Mouse (Mus musculus): Measurements from ENCODE around the gene Gm21680.
"Not testable (repeated sequence)": the region's sequence is repeated elsewhere in the genome, so short reads cannot be mapped to it uniquely, and the experiment has no call there.

The Gm21680 gene

GRCm38 (mm10) chr5:25972563-25972962 is at the start of gene Gm21680:
Gm21680 (minus strand) TSS chr5:25972663.
- not testable (repeated sequence) for DNase-seq (ENCODE audit: low spot score in 2 of 2)

GRCm38 (mm10) chr5:26007697-26008096 is 35.2 kb upstream of the Gm21680 start:
- DNase-seq (ENCODE audit: low spot score in 2 of 2), result not testable (repeated sequence)

DNA sequence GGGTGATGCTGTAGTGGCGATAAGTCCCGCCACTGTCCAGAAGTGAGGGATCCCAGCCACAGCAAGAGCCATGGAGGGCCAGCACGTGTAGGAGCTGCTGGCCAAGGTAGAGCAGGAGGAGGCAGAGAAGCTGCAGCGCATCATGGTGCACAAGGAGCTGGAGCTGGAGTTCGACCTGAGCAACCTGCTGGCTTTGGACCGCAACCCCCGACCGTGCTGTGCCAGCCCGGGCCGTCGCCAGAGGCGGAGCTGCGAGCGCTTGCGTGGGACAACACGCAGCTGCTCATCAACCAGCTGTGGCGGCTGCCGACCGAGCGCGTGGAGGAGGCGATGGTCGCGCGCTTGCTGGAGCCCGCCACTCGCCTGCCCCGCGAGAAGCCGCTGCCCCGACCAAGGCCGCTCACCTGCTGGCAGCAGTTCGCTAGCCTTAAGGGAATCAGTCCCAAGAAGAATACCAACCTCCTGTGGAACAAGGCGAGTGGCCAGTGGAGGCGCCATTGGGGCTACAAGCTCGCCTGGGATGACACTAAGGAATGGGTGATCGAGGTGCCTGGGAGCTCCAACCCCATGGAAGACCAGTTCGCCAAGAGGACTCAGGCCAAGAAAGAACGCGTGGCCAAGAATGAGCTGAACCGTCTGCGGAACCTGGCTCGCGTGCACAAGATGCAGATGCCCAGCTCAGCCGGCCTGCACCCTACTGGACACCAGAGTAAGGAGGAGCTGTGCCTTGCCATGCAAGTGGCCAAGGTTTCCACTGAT is 34.7 kb upstream of the Gm21680 start:
- peak in 1 of 2 experiments; percentile 14 for DNase-seq (ENCODE audit: low spot score in 2 of 2)

- DNase-seq (ENCODE audit: low spot score in 2 of 2), result not testable (repeated sequence)
These were observed 32.2 kb upstream of the Gm21680 start, which contains the start of gene Gm1979 for GRCm38 (mm10) chr5:26004698-26005097. Gm1979 (minus strand) TSS chr5:26004798.

- DNase-seq (ENCODE audit: low spot score in 2 of 2), result not testable (repeated sequence)
These were observed 16.1 kb upstream of the Gm21680 start, which contains the start of gene Gm21698 for GRCm38 (mm10) chr5:25988550-25988949. Gm21698 (minus strand) TSS chr5:25988650.

- not testable (repeated sequence) for DNase-seq (ENCODE audit: low spot score in 2 of 2)
These were observed 15.4 kb downstream of the Gm21680 start for GRCm38 (mm10) chr5:25957050-25957449.

GRCm38 (mm10) chr5:25956611-25957010 is 15.9 kb downstream of the Gm21680 start:
- not testable (repeated sequence) for DNase-seq (ENCODE audit: low spot score in 2 of 2)

DNA sequence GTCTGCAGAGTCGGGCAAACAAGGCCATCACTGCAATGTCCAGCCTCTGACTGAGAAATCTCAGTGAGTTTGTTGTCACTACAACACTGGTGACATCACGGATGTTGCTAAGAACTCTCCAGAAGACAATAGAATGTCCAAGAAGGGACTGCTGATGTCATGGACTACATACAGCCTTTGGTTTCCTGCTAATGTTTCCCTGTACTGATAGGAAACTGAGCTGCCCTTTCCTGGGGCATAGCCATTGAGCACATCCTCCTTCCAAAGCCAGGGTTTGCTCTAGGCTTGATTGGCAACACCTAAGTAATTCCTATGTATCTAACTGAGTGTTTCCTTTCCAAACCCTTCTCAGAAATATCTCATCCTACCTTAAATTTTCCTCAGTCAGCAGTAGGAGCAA is 18.1 kb downstream of the Gm21680 start, which contains the start of gene Gm21671:
TSS of gene Gm21671 (minus strand) at position 101 of the 400 bp plus-strand sequence.
- DNase-seq (ENCODE audit: low spot score in 2 of 2), result not testable (repeated sequence)

DNA sequence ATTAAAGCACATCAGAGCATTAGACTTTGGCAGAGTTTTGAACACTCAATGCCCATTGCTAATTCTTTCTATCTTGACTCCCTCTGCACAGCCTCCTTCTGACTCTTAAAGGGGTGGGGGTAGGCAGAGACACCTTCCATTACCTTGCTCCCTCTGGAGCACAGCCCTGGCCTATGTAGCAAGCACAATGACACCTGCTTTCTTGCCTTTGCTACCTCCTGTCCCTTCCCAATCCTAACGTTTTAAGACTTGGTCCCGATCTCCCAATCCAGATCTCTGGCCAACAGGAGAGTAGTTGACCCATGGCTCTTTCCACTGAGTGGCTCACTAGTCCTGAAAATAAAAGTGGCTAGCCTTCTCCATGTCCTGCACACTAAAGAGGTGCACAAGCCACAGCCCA is 27.1 kb downstream of the Gm21680 start:
- DNase-seq (ENCODE audit: low spot score in 2 of 2), result not testable (repeated sequence)

GRCm38 (mm10) chr5:25942281-25942680 is 30.2 kb downstream of the Gm21680 start, which contains the start of gene Gm21663:
Gm21663 (minus strand) TSS chr5:25942381.
- not testable (repeated sequence) for DNase-seq (ENCODE audit: low spot score in 2 of 2)

All from left cerebral cortex, adult 9 months (tissue).